Mouse (Mus musculus) left cerebral cortex, postnatal 36 days (tissue): ENCODE data around the gene Flad1. TPM values are rescaled to one million over a fixed set of nuclear protein-coding genes. Genes with fewer than 3 reads are reported as not detected.
A peak's percentile ranks its signal among the peaks of the same experiment; 100 is the strongest.

ENCODE experiments used
- DNase-seq, 2 experiments: peaks; one replicate each; pipeline ENCODE4 v3.0.0; 2021 to 2022; ENCODE audit warnings: low spot score in 2 of 2, mixed read lengths in 1 of 2
- intact Hi-C: fragments of 180-260 bp; cut with DNase I; formaldehyde crosslinking; loops from one replicate; pipeline ENCODE4 v1.15.1; 2025
- total RNA-seq, 2 experiments: library from RNA; stranded (reverse); gene quantifications; 2 replicates each; pipeline ENCODE4 v1.2.3; 2021

Flad1 gene
- total RNA-seq, result 10 to 100 TPM; 31.0 to 32.5 TPM

GRCm38 (mm10) chr3:89411490-89412393 lies at the start of gene Flad1:
Gene Flad1, minus strand, starts transcription at chr3:89411870.
- intact Hi-C loops, result no loop called here

GRCm38 (mm10) chr3:89458965-89459807 lies 47.5 kb upstream of the Flad1 start:
- peak; percentile 86 to 87 for DNase-seq
- intact Hi-C loops, result loop anchor here (5.0 kb wide), 2 partner anchors 313 to 398 kb away; partner anchors contain the start of gene Ube2q1

More at GRCm38 (mm10) chr3:89411490-89412393, at the start of gene Flad1:
- peak; percentile 99 to 100 for DNase-seq

DNA sequence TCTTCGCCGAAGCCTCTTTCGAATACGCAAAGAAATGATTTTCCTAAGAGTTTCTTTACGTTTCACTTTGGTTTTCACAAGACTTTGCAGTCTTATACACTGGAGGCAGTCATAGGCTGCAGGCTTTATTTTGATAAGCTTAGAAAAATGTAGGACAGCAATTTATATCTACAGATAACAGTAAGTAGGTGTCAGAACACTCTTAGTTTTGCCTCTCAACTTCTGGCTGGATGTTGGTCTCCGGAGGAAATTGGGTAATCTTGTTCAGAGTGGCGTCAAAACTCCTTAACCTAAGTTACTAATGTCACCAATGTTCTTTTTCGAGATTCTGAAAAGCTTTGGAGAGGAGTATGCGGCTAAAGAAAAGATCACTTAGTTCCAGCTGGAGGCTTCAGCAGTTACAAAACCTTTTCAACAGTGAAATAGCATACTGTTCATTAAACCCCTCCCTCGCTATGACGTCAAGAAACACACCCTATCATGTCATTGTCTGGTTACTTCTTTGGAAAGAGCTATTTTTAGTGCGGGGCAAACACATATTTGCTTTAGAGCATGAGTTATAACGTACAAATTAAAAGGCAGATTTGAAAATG lies 46.8 kb upstream of the Flad1 start:
- intact Hi-C loops, result loop anchor here (5.0 kb wide), 2 partner anchors 314 to 399 kb away; partner anchors contain the start of gene Ube2q1
- no peak for DNase-seq

- peak in 1 of 2 experiments; percentile 55 for DNase-seq
- intact Hi-C loops, result loop anchor here (2.0 to 5.0 kb wide), 3 partner anchors 232 to 400 kb away; partner anchors contain the start of gene Ube2q1
These were observed 45.3 kb upstream of the Flad1 start for GRCm38 (mm10) chr3:89456726-89457665.

GRCm38 (mm10) chr3:89455786-89456285 lies 44.2 kb upstream of the Flad1 start:
- DNase-seq, result no peak

GRCm38 (mm10) chr3:89454401-89455177 lies 42.9 kb upstream of the Flad1 start, which contains the start of gene Pmvk:
Gene Pmvk, plus strand, starts transcription at chr3:89454541.
- intact Hi-C loops, result loop anchor here (5.0 kb wide), 2 partner anchors 318 to 403 kb away; partner anchors contain the start of gene Ube2q1
- DNase-seq, result no peak

More at GRCm38 (mm10) chr3:89455786-89456285, 44.2 kb upstream of the Flad1 start:
- intact Hi-C loops, result loop anchor here (2.0 to 5.0 kb wide), 3 partner anchors 233 to 401 kb away; partner anchors contain the start of gene Ube2q1

DNA sequence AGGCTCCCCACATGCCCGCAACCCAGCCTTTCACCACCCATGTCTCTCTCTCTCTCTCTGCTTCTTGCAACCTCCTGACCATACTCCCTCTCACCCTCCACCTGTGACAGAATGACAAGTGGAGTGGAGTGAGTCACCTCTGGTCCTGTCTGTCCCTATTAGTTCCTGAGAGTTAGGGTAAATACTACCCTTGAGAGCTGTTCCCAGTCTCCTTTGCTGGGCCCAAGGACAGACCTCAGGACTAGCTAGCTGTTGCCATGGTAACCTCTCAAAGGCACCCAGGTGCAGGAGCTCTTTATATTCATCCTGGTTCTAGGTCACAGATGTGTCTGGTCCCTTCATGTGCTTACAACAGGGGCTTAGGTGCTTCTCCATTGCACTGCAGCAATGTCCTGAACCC lies 40.2 kb upstream of the Flad1 start:
- intact Hi-C loops, result no loop called here
- DNase-seq, result no peak

DNA sequence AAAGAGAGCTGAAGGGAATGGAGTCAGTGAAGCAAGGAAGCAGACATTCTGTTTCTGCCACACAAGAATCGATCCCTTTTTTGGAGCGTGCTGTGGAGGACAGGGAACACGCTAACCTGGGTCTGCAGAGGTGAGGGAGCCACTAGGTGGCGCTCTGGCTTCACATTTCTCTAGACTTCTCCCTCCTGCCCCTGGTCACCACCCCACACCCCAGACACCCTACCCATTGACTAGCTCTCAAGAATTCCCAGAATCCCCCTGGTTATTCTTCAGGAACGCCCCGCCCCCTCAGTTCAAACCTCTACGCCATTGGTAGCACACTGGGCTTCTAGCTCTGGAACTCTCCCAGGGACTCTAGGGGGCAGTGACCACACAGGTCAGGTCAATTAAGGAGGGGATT lies 37.9 kb upstream of the Flad1 start:
- intact Hi-C loops, result loop anchor here (5.0 kb wide), 1 partner anchor 38 kb away; no protein-coding TSS in a partner anchor
- DNase-seq, result peak; percentile 52 to 64

- DNase-seq, result no peak
- intact Hi-C loops, result loop anchor here (5.0 kb wide), 1 partner anchor 38 kb away; no protein-coding TSS in a partner anchor
These were observed 37.3 kb upstream of the Flad1 start for GRCm38 (mm10) chr3:89448720-89449537.

GRCm38 (mm10) chr3:89440691-89441090 lies 29.0 kb upstream of the Flad1 start:
- no peak for DNase-seq
- intact Hi-C loops, result no loop called here

GRCm38 (mm10) chr3:89437269-89437668 lies 25.6 kb upstream of the Flad1 start:
- DNase-seq, result no peak
- intact Hi-C loops, result no loop called here

DNA sequence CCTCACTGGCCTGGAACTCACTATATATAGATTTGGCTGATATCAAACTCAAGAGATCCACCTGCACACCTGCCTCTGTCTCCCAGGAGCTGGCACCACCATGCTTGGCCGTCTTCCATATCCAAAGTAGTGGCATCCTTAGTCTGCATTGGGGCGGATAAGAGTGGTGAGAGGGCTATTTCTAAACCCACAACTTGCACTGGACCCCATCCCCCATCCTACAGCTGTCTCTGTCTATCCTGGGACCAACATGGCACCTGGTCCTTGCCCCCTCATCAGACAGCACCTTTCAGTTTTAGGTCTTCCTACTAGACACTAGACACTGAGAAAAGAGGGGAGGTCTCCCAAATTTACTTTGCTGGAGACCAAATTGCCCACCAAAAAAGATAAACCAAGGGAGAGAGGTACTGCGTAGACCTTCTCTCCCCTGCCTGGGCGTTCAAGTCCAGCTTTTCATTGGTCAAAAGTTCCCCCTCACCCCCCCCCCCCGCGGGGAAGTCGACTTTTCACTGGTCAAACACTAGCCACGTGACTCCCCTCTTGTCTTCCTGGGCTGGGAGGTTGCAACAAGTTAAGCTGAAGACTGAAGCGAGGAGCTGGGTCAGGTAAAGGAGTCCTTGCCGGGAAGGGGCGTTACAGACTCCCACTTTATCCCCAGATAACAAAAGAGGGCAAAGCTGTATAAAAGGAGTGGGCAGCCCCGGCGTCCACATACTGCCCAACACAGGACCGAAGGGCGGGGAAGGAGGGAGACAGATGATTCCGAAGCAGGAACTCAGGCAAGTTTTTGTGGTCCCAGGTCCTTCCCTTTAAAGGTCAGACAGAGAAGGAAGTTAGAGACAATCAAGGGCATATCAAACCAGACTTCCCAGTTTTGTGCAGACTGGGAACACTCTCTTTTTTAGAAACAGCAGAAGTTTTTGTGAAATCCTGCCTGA lies 24.8 kb upstream of the Flad1 start, which contains the start of gene Pbxip1:
Gene Pbxip1, plus strand, starts transcription at position 531 of the 938 bp plus-strand sequence.
- no peak for DNase-seq
- intact Hi-C loops, result no loop called here

GRCm38 (mm10) chr3:89435041-89435440 lies 23.4 kb upstream of the Flad1 start:
- no peak for DNase-seq
- intact Hi-C loops, result no loop called here

DNA sequence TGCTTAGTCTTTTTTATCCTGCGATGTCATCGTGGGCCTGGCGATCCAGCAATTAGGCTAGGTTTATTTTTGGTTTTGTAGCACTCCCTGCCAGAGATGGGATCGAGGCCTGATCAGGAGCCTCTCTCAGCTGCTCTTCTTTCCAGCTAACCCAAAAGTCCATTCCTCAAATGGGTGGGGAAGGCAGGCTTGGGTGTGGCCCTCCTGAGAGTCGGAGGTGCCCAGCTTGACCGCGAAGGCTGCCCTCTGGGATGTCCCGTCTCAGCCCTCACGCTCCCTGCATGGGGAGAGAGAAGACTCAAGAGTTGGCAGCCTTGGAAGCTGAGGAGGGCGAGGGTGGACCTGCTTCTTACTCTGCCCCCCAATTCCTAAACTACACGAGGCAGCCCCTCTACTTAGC lies 22.9 kb upstream of the Flad1 start:
- intact Hi-C loops, result no loop called here
- no peak for DNase-seq

- intact Hi-C loops, result no loop called here
- DNase-seq, result no peak
These were observed 20.9 kb upstream of the Flad1 start for GRCm38 (mm10) chr3:89432606-89433005.
